Mouse (Mus musculus) liver, embryonic 12.5 days (tissue): ENCODE measurements at regions not wholly inside any gene's neighbourhood (a gene's known extent, or its start where the extent isn't known, plus 50 kb on each side); places are given as distances from the start of the nearest gene placed in this dataset.

Source experiments
- ATAC-seq: fragments of 200-750 bp; cut with Nextera tagmentation; 2 replicates; pipeline ENCODE4 v1.8.0; 2017; ENCODE audit warnings: moderate number of reproducible peaks, mild to moderate bottlenecking, moderate library complexity
- H3K27ac ChIP-seq: fragments of 300-500 bp; sonication (generic); 2 replicates; pipeline ENCODE4 v1.5.1; 2016; ENCODE audit warnings: mild to moderate bottlenecking
- H3K27me3 ChIP-seq: fragments of 300-500 bp; sonication (generic); replicated peaks from 2 replicates; pipeline ENCODE4 v1.6.1; 2016; ENCODE audit warnings: mild to moderate bottlenecking, moderate library complexity
- H3K36me3 ChIP-seq: fragments of 300-500 bp; sonication (generic); 2 replicates; pipeline ENCODE4 v1.6.1; 2016; ENCODE audit warnings: mild to moderate bottlenecking, moderate library complexity
- H3K4me1 ChIP-seq: fragments of 300-500 bp; sonication (generic); 2 replicates; pipeline ENCODE4 v1.6.1; 2016
- H3K4me2 ChIP-seq: fragments of 300-500 bp; sonication (generic); 2 replicates; pipeline ENCODE4 v1.6.1; 2016; ENCODE audit warnings: mild to moderate bottlenecking, moderate library complexity
- H3K4me3 ChIP-seq: fragments of 300-500 bp; sonication (generic); 2 replicates; pipeline ENCODE4 v1.5.1; 2016; ENCODE audit warnings: mild to moderate bottlenecking, moderate library complexity
- H3K9ac ChIP-seq: fragments of 300-500 bp; sonication (generic); 2 replicates; pipeline ENCODE4 v1.6.1; 2016; ENCODE audit warnings: mild to moderate bottlenecking, moderate library complexity
- H3K9me3 ChIP-seq: fragments of 300-500 bp; sonication (generic); replicated peaks from 2 replicates; pipeline ENCODE4 v1.6.1; 2016; ENCODE audit warnings: mild to moderate bottlenecking, moderate library complexity
- WGBS: fragments of 180-500 bp; shearing (Covaris S2); methylation state at CpG from one replicate; pipeline ENCODE4 v1.1.7; 2016; ENCODE audit not compliant: insufficient replicate concordance; 5-methylcytosine and 5-hydroxymethylcytosine counted together

DNA sequence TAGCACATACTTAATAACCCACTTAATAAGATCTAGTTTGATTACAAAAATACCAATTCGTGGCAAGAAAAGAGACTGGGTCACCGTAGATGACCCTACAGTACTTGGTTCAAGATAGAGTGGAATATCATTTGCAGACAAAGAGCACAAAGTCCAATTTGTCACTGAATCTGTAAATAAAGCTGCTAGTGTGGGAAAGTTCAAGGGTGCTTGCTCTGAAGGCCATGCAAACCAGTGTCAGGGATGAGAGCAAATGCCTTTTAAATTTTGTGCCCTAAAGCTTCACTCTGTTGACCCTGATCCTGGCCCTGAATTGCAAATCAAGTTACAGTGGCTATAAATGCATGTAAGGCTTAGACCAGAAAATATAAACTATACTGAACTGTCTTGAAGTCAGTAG is 113.1 kb downstream of the Cd55b start:
- H3K4me3 ChIP-seq: no peak overlapping the region
- WGBS: 58% methylated on average over 2 of the region's 2 CpGs

DNA sequence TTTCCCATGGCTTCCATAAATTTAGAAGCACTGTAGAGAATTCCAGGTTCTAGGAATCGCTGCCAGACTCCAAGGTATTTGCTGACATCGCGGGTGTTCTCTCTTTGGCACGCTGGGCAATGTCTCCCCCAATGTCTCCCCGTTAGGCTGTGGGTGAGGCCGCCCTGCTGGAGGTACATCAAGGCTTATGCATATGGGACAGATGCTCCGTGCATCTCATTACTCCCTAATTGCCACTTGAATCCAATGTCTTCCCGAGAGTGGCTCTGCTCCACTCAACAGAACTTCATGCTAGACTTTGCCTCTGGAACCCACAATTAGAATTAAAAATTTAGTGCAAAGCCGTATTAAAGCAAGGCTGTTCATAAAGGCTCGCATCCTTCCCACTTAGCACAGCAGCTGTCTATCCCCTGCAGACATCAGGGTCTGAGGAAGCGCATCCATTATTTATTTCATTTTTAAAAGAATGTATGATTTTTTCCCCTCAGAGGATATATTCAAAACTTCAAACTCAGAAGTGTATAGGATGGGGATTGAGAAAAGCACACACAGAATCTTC is 120.9 kb downstream of the Cd55b start:
- 65% methylated on average over 11 of the region's 11 CpGs for WGBS

More for the DNA sequence above, 113.1 kb downstream of the Cd55b start:
- H3K4me2 ChIP-seq: no peak overlapping the region
- no peaks in the 10 kb centered on the region for H3K9me3 ChIP-seq
- H3K27ac ChIP-seq: no peak overlapping the region
- no peak overlapping the region for H3K9ac ChIP-seq
- ATAC-seq: no peak
- no peaks in the 10 kb centered on the region for H3K4me1 ChIP-seq
- H3K36me3 ChIP-seq: no peaks in the 10 kb centered on the region
- H3K27me3 ChIP-seq: no peaks in the 10 kb centered on the region

DNA sequence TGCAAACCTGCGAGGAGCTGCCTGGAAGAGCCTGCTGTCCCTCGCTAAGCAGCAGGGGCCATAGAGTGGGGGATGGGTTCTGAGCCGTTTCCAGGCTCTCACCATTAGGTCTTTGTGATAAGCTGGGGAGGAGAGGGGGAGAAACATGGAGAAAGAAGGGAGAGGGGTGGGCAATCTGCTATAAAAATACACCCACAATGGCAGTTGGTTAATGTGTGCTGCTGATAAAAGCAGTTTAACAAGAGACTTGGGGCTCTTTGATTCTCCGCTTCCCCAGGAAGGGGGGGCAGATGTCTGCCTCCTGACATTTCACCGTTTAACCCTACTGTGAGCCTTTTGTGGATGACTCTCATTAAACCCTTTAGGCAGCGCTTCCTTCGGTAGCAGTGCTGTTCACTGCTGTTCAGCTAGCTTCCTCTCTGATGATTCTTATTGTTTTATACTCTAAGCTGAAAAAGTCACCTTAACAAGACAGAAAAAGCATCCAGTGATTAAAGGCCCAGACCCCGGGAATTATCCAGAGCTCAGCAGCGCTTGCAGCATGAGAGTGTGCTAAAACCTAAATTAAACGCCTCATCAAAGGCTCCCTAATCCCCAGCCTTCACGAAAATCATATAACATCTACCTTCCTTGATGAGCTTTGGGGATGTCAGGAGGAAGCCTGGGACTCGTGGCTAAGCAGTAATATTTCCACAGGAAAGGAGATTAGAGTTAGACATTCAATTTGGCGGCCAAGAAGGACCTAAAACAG is 122.6 kb downstream of the Cd55b start:
- Histone ChIP-seq H3K27me3 (no peaks in the 10 kb centered on the region), H3K9ac (no peak overlapping the region), H3K4me2 (peak overlapping the region; percentile 65), H3K27ac (peak overlapping the region; percentile 67), H3K36me3 (no peaks in the 10 kb centered on the region), H3K4me3 (peak overlapping the region; percentile 25), H3K9me3 (no peaks in the 10 kb centered on the region), H3K4me1 (peaks cover 36% of the 10 kb centered on the region)
- peak; percentile 86 for ATAC-seq
- 7% methylated on average over 13 of the region's 13 CpGs for WGBS

More for the DNA sequence above, 120.9 kb downstream of the Cd55b start:
- H3K9me3 ChIP-seq: no peaks in the 10 kb centered on the region
- H3K9ac ChIP-seq: no peak overlapping the region
- no peak overlapping the region for H3K27ac ChIP-seq
- no peak for ATAC-seq
- H3K4me1 ChIP-seq: peaks cover 36% of the 10 kb centered on the region
- no peak overlapping the region for H3K4me3 ChIP-seq
- H3K36me3 ChIP-seq: no peaks in the 10 kb centered on the region
- H3K27me3 ChIP-seq: no peaks in the 10 kb centered on the region
- no peak overlapping the region for H3K4me2 ChIP-seq

DNA sequence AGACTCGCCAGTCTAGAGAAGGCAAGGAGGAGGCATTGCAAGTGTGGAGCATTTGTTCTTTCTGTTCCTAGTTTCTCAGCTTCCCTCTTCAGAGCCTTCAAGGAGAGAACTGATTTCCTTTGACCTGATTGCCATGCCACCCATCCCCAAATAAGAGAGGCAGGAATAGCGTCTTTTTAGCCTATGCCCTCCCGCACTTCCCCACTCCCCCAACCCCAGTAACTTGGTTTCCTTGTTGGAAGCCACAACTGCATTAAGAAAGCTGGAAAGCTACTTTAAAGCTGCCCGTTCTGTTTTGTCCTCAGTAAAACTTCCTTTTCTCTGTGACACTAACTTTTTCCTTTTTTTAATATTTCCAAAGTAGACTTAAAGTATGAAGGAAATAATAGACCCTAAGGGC is 123.2 kb downstream of the Cd55b start:
- WGBS: 10% methylated on average over 4 of the region's 4 CpGs
- no peaks in the 10 kb centered on the region for H3K27me3 ChIP-seq
- ATAC-seq: no peak
- H3K4me1 ChIP-seq: peaks cover 36% of the 10 kb centered on the region
- peak overlapping the region; percentile 25 for H3K4me3 ChIP-seq
- H3K9ac ChIP-seq: no peak overlapping the region
- peak overlapping the region; percentile 65 for H3K4me2 ChIP-seq
- no peaks in the 10 kb centered on the region for H3K36me3 ChIP-seq
- H3K9me3 ChIP-seq: no peaks in the 10 kb centered on the region
- peak overlapping the region; percentile 67 for H3K27ac ChIP-seq

DNA sequence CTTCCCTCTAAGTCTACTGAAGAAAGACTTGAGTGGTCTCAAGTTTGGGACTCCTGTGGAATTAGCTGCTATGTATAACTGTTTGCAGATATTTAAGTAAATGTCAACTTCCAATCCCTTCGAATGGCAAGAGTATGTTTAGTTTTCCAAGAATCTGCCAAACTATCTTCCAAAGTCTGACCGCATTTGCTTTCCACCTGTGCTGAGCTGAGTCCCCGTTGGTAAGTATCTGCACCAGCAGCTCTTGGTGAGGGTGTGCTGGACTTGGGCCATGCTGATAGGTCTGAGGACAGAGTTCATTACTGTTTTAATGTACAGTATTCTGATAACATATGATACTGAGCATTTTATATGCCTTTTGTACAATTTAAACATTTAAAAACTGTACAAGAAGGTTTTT is 123.7 kb downstream of the Cd55b start:
- Histone ChIP-seq H3K27ac (0 out of 2 replicates have a peak overlapping the region, but pooled peaks have one; percentile 14), H3K9me3 (no peaks in the 10 kb centered on the region), H3K4me3 (no peak overlapping the region), H3K4me2 (peak overlapping the region; percentile 27; the same call in 1 of the 2 replicates), H3K27me3 (no peaks in the 10 kb centered on the region), H3K9ac (no peak overlapping the region), H3K36me3 (no peaks in the 10 kb centered on the region), H3K4me1 (peaks cover 36% of the 10 kb centered on the region)
- peak; percentile 79 for ATAC-seq
- WGBS: 15% methylated on average over 3 of the region's 3 CpGs

DNA sequence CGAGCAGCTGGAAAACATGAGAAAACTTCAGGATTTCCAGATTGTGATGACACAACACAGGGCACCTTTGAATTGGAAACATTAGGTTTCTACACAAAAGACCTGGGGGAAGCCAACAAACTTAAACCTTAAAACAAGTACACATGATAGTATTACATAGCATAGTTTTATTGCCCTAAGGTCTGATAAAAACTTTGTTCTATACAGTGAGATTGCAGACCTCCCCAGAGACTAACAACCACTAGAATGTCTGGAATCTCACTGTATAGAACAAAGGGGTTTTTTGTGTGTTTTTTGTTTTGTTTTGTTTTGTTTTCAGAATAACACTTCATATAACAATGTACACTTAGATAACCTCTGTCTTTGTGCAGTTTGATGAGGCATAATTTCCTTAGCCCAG is 124.2 kb downstream of the Cd55b start:
- H3K27me3 ChIP-seq: no peaks in the 10 kb centered on the region
- no peaks in the 10 kb centered on the region for H3K9me3 ChIP-seq
- H3K4me1 ChIP-seq: peaks cover 36% of the 10 kb centered on the region
- WGBS: 74% methylated on average over 1 of the region's 1 CpGs
- no peak overlapping the region for H3K4me3 ChIP-seq
- no peak overlapping the region for H3K4me2 ChIP-seq
- H3K9ac ChIP-seq: no peak overlapping the region
- H3K27ac ChIP-seq: 0 out of 2 replicates have a peak overlapping the region, but pooled peaks have one; percentile 14
- H3K36me3 ChIP-seq: no peaks in the 10 kb centered on the region
- no peak for ATAC-seq

DNA sequence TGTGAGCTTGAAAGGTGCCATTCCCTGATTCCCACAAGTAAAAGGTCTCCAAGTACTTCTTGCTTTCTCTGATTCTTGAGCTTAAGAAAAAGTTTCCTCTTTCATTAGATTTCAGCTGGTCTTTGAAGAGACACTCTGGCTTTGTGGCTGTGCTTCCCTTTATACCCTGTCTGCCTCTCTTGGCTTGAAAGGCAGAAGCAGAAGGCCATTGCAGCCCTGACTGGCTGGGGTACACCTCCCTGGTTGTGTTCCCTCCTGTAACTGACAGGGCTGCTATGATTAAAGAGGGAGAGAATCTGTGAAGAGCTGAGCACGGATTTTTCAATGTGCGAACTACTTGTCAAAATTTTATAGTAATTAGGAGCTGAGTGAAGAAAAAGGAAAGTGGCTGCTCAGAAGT is 125.3 kb downstream of the Cd55b start:
- no peak overlapping the region for H3K4me2 ChIP-seq
- WGBS: 67% methylated on average over 2 of the region's 2 CpGs
- ATAC-seq: no peak
- H3K9me3 ChIP-seq: no peaks in the 10 kb centered on the region
- H3K4me1 ChIP-seq: peaks cover 36% of the 10 kb centered on the region
- H3K27ac ChIP-seq: no peak overlapping the region
- no peak overlapping the region for H3K4me3 ChIP-seq
- no peaks in the 10 kb centered on the region for H3K36me3 ChIP-seq
- H3K27me3 ChIP-seq: no peaks in the 10 kb centered on the region
- H3K9ac ChIP-seq: no peak overlapping the region

DNA sequence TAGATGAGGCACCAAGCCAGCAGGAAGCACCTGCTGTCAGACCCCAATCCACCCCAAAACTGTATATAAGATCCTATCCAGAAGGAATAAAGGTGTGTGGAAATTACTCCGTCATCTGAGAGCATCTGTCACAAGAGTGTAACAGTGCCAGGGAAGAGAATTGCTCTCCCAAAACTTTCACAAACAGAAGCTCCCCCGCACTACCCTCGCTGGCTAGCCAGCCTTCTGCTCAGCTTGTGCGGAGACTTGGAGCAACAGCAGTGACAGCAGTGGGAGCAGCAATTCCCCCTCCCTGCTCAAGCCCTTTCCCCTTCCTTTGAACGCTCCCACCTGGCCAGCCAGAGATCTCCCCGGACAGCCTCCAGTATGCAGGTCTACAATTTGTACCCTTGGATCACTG is 136.9 kb downstream of the Cd55b start:
- H3K36me3 ChIP-seq: no peaks in the 10 kb centered on the region
- no peaks in the 10 kb centered on the region for H3K27me3 ChIP-seq
- no peak overlapping the region for H3K27ac ChIP-seq
- no peak for ATAC-seq
- H3K4me2 ChIP-seq: no peak overlapping the region
- H3K9me3 ChIP-seq: no peaks in the 10 kb centered on the region
- no peak overlapping the region for H3K9ac ChIP-seq
- 82% methylated on average over 6 of the region's 6 CpGs for WGBS
- no peak overlapping the region for H3K4me3 ChIP-seq
- H3K4me1 ChIP-seq: peaks cover 8% of the 10 kb centered on the region

DNA sequence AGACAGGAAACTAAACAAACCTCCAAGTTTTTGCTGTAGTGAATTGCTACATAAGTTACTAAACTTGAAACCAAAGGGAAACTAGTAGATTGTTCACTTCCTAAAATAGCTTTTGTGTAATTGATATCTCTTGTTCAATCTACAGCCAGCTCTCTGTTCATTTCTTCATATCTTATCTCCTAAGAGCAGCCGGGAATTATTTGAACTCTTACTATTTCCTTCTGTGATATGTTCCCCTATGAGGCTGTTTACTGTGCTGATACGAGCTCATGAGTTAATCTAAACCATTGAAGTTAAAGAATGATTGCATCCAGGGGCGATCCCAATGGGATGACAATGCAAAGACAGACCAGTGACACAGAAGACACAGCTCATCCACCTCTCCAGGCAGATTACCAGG is 140.7 kb downstream of the Cd55b start:
- H3K36me3 ChIP-seq: no peaks in the 10 kb centered on the region
- no peaks in the 10 kb centered on the region for H3K27me3 ChIP-seq
- 14% methylated on average over 3 of the region's 3 CpGs for WGBS
- peak; percentile 81 for ATAC-seq
- peak overlapping the region; percentile 37 for H3K4me2 ChIP-seq
- H3K9me3 ChIP-seq: peaks cover 6% of the 10 kb centered on the region; the same call in 1 of the 2 replicates
- H3K27ac ChIP-seq: no peak overlapping the region
- H3K4me3 ChIP-seq: no peak overlapping the region
- H3K4me1 ChIP-seq: peaks cover 16% of the 10 kb centered on the region
- H3K9ac ChIP-seq: no peak overlapping the region

DNA sequence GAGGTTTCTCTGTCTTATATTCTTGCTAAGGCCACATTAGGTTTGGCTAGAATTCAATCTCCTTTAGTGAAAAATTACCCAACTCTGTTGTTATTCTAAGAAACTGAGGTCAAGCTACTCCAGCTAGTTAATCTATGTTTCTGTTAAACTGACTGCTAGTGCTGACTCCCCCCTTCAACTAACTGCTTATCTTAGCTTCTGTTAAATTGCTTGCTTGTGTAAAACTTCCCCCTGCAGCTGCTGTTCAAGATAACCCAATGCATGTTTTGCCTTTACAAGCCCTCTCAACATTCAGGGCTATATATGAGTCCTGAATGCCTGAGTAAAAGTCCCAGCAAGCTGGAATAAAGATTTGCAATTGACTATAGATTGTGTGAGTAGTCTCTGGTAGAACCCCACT is 143.6 kb downstream of the Cd55b start:
- H3K4me2 ChIP-seq: no peak overlapping the region
- no peak for ATAC-seq
- no peak overlapping the region for H3K27ac ChIP-seq
- H3K4me1 ChIP-seq: peaks cover 34% of the 10 kb centered on the region
- H3K9me3 ChIP-seq: peaks cover 6% of the 10 kb centered on the region; the same call in 1 of the 2 replicates
- H3K4me3 ChIP-seq: no peak overlapping the region
- H3K9ac ChIP-seq: no peak overlapping the region
- no peaks in the 10 kb centered on the region for H3K27me3 ChIP-seq
- H3K36me3 ChIP-seq: no peaks in the 10 kb centered on the region

DNA sequence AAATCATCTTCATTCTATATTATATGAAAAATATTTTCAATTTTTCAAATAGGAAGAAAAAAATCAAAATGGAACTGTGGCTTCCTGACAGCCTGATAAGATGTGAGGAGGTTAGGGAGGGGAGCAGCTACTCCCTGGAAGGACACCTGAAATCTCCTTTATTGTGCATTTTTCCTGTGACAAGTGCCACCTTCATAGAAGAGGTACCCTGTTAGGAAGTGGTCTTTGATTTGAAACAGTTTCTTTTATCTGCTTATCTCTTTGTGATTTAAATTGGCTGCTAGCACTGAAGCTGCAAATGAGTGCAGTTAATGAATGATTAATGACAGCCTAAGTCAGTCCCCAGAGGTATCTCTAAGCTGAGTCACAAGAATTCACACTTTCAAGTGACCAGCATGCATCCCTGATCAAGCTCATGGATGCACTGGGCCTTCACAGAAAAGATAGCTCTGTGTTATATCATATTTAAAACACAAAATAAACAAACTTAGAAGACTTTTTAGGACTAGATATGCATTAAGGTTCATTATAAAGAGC is 144.7 kb downstream of the Cd55b start:
- Histone ChIP-seq H3K9ac (no peak overlapping the region), H3K36me3 (no peaks in the 10 kb centered on the region), H3K9me3 (peaks cover 6% of the 10 kb centered on the region; the same call in 1 of the 2 replicates), H3K4me1 (peaks cover 34% of the 10 kb centered on the region), H3K27me3 (no peaks in the 10 kb centered on the region), H3K27ac (no peak overlapping the region), H3K4me3 (no peak overlapping the region), H3K4me2 (no peak overlapping the region)
- ATAC-seq: no peak

DNA sequence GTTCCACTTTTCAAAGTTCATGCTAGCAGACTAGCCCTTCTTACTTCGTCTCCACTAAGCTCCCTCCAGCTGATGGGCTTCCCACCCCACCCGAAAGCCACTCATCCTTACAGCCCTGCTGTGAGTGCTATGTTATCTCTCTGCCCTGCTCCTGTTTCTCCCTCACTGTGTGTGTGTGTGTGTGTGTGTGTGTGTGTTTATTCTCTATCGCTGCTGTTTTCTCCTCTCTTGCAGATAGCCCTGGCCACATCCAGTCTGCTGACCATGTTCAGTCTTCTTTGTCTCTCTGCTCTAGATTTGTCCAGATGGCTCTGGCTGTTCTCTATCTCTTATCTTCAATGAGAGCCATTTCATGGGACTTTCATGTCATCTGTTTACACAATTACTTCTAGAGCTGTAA is 145.9 kb downstream of the Cd55b start:
- Histone ChIP-seq H3K4me2 (0 out of 2 replicates have a peak overlapping the region, but pooled peaks have one; percentile 13), H3K4me1 (peaks cover 28% of the 10 kb centered on the region), H3K9ac (no peak overlapping the region), H3K4me3 (no peak overlapping the region), H3K27me3 (no peaks in the 10 kb centered on the region), H3K9me3 (peaks cover 6% of the 10 kb centered on the region; the same call in 1 of the 2 replicates), H3K27ac (peak overlapping the region; percentile 45; the same call in 1 of the 2 replicates), H3K36me3 (no peaks in the 10 kb centered on the region)
- peak; percentile 88 for ATAC-seq
- 17% methylated on average over 3 of the region's 3 CpGs for WGBS
